Mouse (Mus musculus) lung, postnatal 25 days (tissue): ENCODE data around the gene Cplx2.
A peak's percentile ranks its signal among the peaks of the same experiment; 100 is the strongest.

Experiments
- DNase-seq: peaks from one replicate; pipeline ENCODE4 v3.0.0; 2022; ENCODE audit warnings: low spot score

The Cplx2 gene

GRCm38 (mm10) chr13:54371049-54371386 lies at the start of gene Cplx2:
TSS of gene Cplx2 (plus strand) at chr13:54371349.
- DNase-seq, result no peak

GRCm38 (mm10) chr13:54322396-54323306 lies 48.5 kb upstream of the Cplx2 start:
- DNase-seq, result peak; percentile 50

- DNase-seq, result no peak
Measured at GRCm38 (mm10) chr13:54323307-54324165, 47.6 kb upstream of the Cplx2 start.

- no peak for DNase-seq
Measured at GRCm38 (mm10) chr13:54324178-54324577, 47.0 kb upstream of the Cplx2 start.

- DNase-seq, result no peak
Measured at GRCm38 (mm10) chr13:54325814-54326213, 45.3 kb upstream of the Cplx2 start.

- no peak for DNase-seq
Measured at GRCm38 (mm10) chr13:54326686-54327447, 44.3 kb upstream of the Cplx2 start.

GRCm38 (mm10) chr13:54328029-54328428 lies 43.1 kb upstream of the Cplx2 start:
- DNase-seq, result no peak

GRCm38 (mm10) chr13:54328954-54329490 lies 42.1 kb upstream of the Cplx2 start:
- no peak for DNase-seq

GRCm38 (mm10) chr13:54331825-54332675 lies 39.1 kb upstream of the Cplx2 start:
- DNase-seq, result peak; percentile 63

- no peak for DNase-seq
Measured at GRCm38 (mm10) chr13:54332921-54333477, 38.1 kb upstream of the Cplx2 start.

- no peak for DNase-seq
Measured at GRCm38 (mm10) chr13:54337058-54337457, 34.1 kb upstream of the Cplx2 start.

GRCm38 (mm10) chr13:54337541-54337940 lies 33.6 kb upstream of the Cplx2 start:
- DNase-seq, result no peak

- DNase-seq, result no peak
Measured at GRCm38 (mm10) chr13:54338815-54339214, 32.3 kb upstream of the Cplx2 start.

GRCm38 (mm10) chr13:54345885-54346647 lies 25.1 kb upstream of the Cplx2 start:
- DNase-seq, result no peak

GRCm38 (mm10) chr13:54348011-54348410 lies 23.1 kb upstream of the Cplx2 start:
- DNase-seq, result no peak

- DNase-seq, result no peak
Measured at GRCm38 (mm10) chr13:54349126-54349759, 21.9 kb upstream of the Cplx2 start.

GRCm38 (mm10) chr13:54357420-54357819 lies 13.7 kb upstream of the Cplx2 start:
- no peak for DNase-seq

GRCm38 (mm10) chr13:54359181-54359580 lies 12.0 kb upstream of the Cplx2 start:
- DNase-seq, result no peak

- DNase-seq, result no peak
Measured at GRCm38 (mm10) chr13:54364686-54365085, 6.5 kb upstream of the Cplx2 start.
